Mouse (Mus musculus): ENCODE results near the gene Senp6.

DNA sequence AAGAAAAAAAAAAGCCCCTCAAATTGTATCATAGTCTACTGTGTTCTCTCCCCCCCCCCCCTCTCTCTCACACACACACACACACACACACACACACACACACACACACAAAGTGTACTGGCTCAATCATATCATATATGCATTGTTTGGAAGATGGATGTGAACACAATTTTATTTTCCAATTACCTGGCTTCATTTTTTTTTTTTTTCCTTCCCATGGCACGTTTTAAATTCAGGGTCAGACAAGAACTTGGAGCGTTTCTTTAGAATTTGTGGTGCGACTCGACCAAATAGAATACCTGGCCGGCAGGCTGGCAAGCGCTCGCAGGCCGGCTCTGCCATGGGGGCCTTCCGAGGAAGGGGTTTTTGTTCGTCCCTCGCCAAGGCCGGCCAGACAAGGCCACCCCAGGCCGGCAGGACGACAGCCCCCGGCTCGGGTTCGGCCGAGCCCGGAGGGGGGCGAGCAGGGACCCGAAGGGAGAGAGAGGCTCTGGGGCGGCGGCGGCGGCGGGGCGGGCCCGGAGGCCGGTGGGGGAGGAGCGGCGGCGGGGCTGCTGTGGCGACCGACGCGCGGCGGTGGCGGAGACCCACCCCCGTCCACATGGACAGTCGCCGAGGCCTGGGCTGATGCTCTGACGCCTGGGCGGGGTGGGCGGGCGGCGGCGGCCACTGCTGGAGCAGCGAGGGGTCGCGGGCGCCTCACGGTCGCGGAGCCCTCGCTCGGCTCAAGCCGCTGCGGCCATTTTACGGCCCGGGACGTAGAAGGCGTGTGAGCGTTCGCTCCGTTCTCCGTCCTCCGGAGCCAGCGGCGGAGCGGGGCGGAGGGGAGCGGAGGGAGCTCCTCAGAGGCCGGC, at the start of gene Senp6:
- TF ChIP-seq CTCF (IDR thresholded peaks at IDR 0.05; ENCODE audit: borderline replicate concordance, extremely low read depth, insufficient read depth, insufficient read length) (no peak), POLR2A (IDR thresholded peaks at IDR 0.05; ENCODE audit: borderline replicate concordance, extremely low read depth, insufficient read depth, insufficient read length, poor library complexity, severe bottlenecking) (peak; percentile 59)

Measured in brain, embryonic 14.5 days (tissue).